In genomic region chr10:90990340-90990739, GRCm38 (mm10) we compare ENCODE assay signal across 22 mouse cellular contexts.
"Had no signal": no experiment of that assay in that cellular context is flagged by ENCODE, and none has a peak within 500 bp of the region (broad histone marks: within the 10 kb centered on the region; RNA-seq: fewer than 3 reads in every experiment).

No protein-coding gene starts in this region.

- H3K27ac ChIP-seq: liver, embryonic 15.5 days; lung, embryonic 15.5 days; macrophage; midbrain, embryonic 13.5 days; midbrain, embryonic 15.5 days; neural tube, embryonic 12.5 days; stomach, embryonic 15.5 days; stomach, postnatal 0 days had no signal

- H3K9me3 ChIP-seq: liver, embryonic 15.5 days; lung, embryonic 15.5 days; megakaryocyte, embryonic 14.5 days; midbrain, embryonic 13.5 days; midbrain, embryonic 15.5 days; neural tube, embryonic 12.5 days; stomach, embryonic 15.5 days had no signal

- H3K9ac ChIP-seq: liver, embryonic 15.5 days; liver, postnatal 0 days; lung, embryonic 15.5 days; midbrain, embryonic 13.5 days; midbrain, embryonic 15.5 days; neural tube, embryonic 12.5 days; stomach, embryonic 15.5 days had no signal

- H3K4me3 ChIP-seq: liver, embryonic 15.5 days; lung, embryonic 15.5 days; megakaryocyte, embryonic 14.5 days; midbrain, embryonic 13.5 days; midbrain, embryonic 15.5 days; neural tube, embryonic 12.5 days; stomach, embryonic 15.5 days had no signal

- H3K4me2 ChIP-seq: liver, embryonic 15.5 days; lung, embryonic 15.5 days; midbrain, embryonic 11.5 days; midbrain, embryonic 13.5 days; midbrain, embryonic 15.5 days; neural tube, embryonic 12.5 days; stomach, embryonic 15.5 days had no signal

- H3K27me3 ChIP-seq: liver, embryonic 15.5 days; lung, embryonic 15.5 days; megakaryocyte, embryonic 14.5 days; midbrain, embryonic 13.5 days; midbrain, embryonic 15.5 days; neural tube, embryonic 12.5 days; stomach, embryonic 15.5 days had no signal

- ATAC-seq: liver, postnatal 0 days; lung, postnatal 0 days; midbrain, embryonic 13.5 days; midbrain, embryonic 15.5 days had no signal

- DNase-seq: liver, postnatal 0 days; lung, adult 2 months; lung, postnatal 14 days; lung, postnatal 36 days; retina, postnatal 1 day; right cerebral cortex, adult 18-20 months; right cerebral cortex, postnatal 25 days; right cerebral cortex, postnatal 4 days; thymus, adult 2 months; thymus, postnatal 25 days; thymus, postnatal 4 days had no signal

- H3K4me1 ChIP-seq: liver, embryonic 15.5 days; lung, embryonic 15.5 days; megakaryocyte, embryonic 14.5 days; midbrain, embryonic 13.5 days; midbrain, embryonic 15.5 days; neural tube, embryonic 12.5 days; stomach, embryonic 15.5 days had no signal
